Mouse (Mus musculus) stomach, postnatal 0 days (tissue): ENCODE results near the gene Methig1.

Source experiments
- CTCF ChIP-seq: IDR thresholded peaks from 2 replicates; pipeline ENCODE4 v1.5.1; 2016; ENCODE audit warnings: antibody characterized with exemption, low read depth, mild to moderate bottlenecking, moderate library complexity
- EP300 ChIP-seq: optimal IDR thresholded peaks from 2 replicates; pipeline ENCODE3; 2016; ENCODE audit warnings: antibody characterized with exemption

DNA sequence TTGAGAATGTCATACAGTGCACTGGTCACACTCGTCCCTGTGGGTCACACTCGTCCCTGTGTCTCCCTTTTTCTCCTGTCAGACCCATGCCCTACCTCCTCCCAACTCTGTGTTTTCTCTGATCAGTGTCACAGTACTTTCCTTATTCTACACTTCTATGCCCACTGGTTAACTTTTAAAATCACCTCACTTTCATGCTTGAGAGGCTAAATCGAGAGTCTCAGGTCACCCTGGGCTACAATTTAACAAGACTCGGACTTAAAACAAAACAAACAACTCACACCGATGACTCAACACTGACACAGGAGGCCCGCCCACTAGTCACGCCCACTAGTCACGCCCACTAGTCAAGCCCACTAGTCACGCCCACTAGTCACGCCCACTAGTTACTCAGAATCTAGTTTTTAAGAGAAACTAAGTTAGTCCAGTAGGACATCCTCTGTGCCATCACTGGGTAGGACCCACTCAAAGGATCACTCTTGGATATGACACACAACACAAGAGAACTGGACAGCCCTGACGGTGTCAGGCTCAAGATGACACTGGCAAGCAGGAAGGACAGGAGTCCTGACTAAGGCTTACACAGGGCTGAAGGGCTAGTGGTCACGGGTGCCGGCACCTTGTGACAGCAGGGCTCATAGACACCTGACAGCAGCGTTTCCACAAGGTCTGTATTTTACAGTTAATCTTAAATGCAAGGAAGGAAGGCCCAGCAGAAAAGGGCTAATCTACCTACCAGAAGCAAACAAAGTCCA, 58.1 kb downstream of the Methig1 start:
- TF ChIP-seq CTCF (no peak), EP300 (no peak)
